In the genomic region with DNA sequence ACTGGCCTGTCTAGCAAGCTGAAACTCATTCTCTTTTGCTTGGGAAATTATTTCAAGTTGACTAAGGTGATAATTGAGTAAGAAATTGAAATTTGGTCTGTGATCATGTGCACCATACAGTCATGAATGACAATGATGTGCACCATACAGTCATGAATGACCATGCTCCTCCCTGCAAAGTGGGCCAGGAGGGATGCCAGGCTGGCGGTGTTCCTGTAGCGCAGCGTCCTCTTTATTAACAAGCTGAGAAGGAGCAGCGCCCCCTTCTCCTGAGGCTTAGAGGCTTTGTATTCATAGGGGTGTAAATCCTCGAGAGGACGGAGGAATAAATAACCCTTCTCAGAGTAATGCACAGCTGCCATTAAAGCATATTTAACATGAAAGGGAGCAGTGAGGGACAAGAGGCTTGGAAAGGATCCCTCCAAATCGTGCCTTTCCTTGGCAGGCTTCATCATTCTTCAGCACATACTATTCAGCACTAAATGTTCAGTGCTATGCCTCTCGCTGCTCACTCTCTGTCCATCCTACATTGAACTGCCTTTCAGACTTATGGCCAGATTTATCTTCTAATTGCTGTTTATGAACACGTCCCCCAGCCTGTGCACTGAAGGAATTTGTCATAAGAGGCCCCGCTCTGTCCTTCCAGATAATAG, we compare ENCODE assay signal across 16 mouse cellular contexts.
DNase-seq lines count a peak whose midpoint lies in the region; ATAC-seq lines count a peak whose summit lies in the region.
"Had no signal": no experiment of that assay in that cellular context is flagged by ENCODE, and none has a peak within 500 bp of the region (broad histone marks: within the 10 kb centered on the region; RNA-seq: fewer than 3 reads in every experiment).

No protein-coding gene starts in this region.

- ATAC-seq in hindbrain, embryonic 15.5 days (ENCODE audit: low FRiP score, low read depth), result 0 out of 2 replicates have a peak, but pooled peaks have one; percentile 36
- no peak for ATAC-seq in hindbrain, embryonic 11.5 days (ENCODE audit: low FRiP score)
- ATAC-seq in forebrain, embryonic 16.5 days, result peak; percentile 91
- peak; percentile 45; the same call in 1 of the 2 replicates for ATAC-seq in neural tube, embryonic 14.5 days (ENCODE audit: low read depth)
- ATAC-seq in kidney, embryonic 14.5 days (ENCODE audit: low FRiP score, low TSS enrichment), result no peak
- ATAC-seq: liver, postnatal 0 days had no signal

- H3K4me2 ChIP-seq in hindbrain, embryonic 15.5 days, result no peak overlapping the region
- H3K4me2 ChIP-seq in hindbrain, embryonic 11.5 days (replicated peaks; ENCODE audit: low read depth, low read length), result no peak overlapping the region
- H3K4me2 ChIP-seq in forebrain, embryonic 16.5 days (ENCODE audit: low read length), result peak overlapping the region; percentile 5; the same call in 1 of the 2 replicates
- no peak overlapping the region for H3K4me2 ChIP-seq in neural tube, embryonic 14.5 days (ENCODE audit: low read depth, low read length)
- H3K4me2 ChIP-seq in kidney, embryonic 14.5 days (replicated peaks; ENCODE audit: low read depth, low read length), result no peak overlapping the region
- H3K4me2 ChIP-seq: limb, embryonic 15.5 days had no signal

- H3K9ac ChIP-seq in hindbrain, embryonic 15.5 days, result no peak overlapping the region
- H3K9ac ChIP-seq in hindbrain, embryonic 11.5 days (ENCODE audit: low read depth, low read length), result no peak overlapping the region
- H3K9ac ChIP-seq in forebrain, embryonic 16.5 days (replicated peaks; ENCODE audit: low read depth, low read length), result no peak overlapping the region
- no peak overlapping the region for H3K9ac ChIP-seq in neural tube, embryonic 14.5 days (replicated peaks; ENCODE audit: low read depth, low read length)
- no peak overlapping the region for H3K9ac ChIP-seq in kidney, embryonic 14.5 days (ENCODE audit: low read depth, low read length)
- H3K9ac ChIP-seq: limb, embryonic 15.5 days; liver, postnatal 0 days had no signal

- H3K9me3 ChIP-seq in hindbrain, embryonic 15.5 days, result no peaks in the 10 kb centered on the region
- H3K9me3 ChIP-seq in hindbrain, embryonic 11.5 days (ENCODE audit: control insufficient read depth, low read length), result no peaks in the 10 kb centered on the region
- no peaks in the 10 kb centered on the region for H3K9me3 ChIP-seq in forebrain, embryonic 16.5 days (ENCODE audit: control insufficient read depth, low read length)
- no peaks in the 10 kb centered on the region for H3K9me3 ChIP-seq in neural tube, embryonic 14.5 days (ENCODE audit: control insufficient read depth, low read length)
- no peaks in the 10 kb centered on the region for H3K9me3 ChIP-seq in kidney, embryonic 14.5 days (ENCODE audit: control insufficient read depth, low read length)
- H3K9me3 ChIP-seq: limb, embryonic 15.5 days had no signal

- no peaks in the 10 kb centered on the region for H3K36me3 ChIP-seq in hindbrain, embryonic 15.5 days
- H3K36me3 ChIP-seq in hindbrain, embryonic 11.5 days (ENCODE audit: control insufficient read depth, insufficient read depth, low read length), result no peaks in the 10 kb centered on the region
- no peaks in the 10 kb centered on the region for H3K36me3 ChIP-seq in forebrain, embryonic 16.5 days (ENCODE audit: control insufficient read depth, insufficient read depth)
- H3K36me3 ChIP-seq in neural tube, embryonic 14.5 days (ENCODE audit: control insufficient read depth, insufficient read depth, low read length), result no peaks in the 10 kb centered on the region
- H3K36me3 ChIP-seq in kidney, embryonic 14.5 days (ENCODE audit: control insufficient read depth, insufficient read depth, low read length), result no peaks in the 10 kb centered on the region
- H3K36me3 ChIP-seq: limb, embryonic 15.5 days had no signal

- peaks cover 10% of the 10 kb centered on the region; the same call in 1 of the 2 replicates for H3K4me1 ChIP-seq in hindbrain, embryonic 15.5 days (replicated peaks)
- H3K4me1 ChIP-seq in hindbrain, embryonic 11.5 days (replicated peaks; ENCODE audit: control insufficient read depth, insufficient read depth, low read length), result no peaks in the 10 kb centered on the region
- H3K4me1 ChIP-seq in forebrain, embryonic 16.5 days (replicated peaks; ENCODE audit: control insufficient read depth, insufficient read depth, low read length), result peaks cover 15% of the 10 kb centered on the region
- H3K4me1 ChIP-seq in neural tube, embryonic 14.5 days (ENCODE audit: control insufficient read depth, insufficient read depth, low read length), result 0 out of 2 replicates have a peak, but pooled peaks cover 3% of the 10 kb centered on the region
- no peaks in the 10 kb centered on the region for H3K4me1 ChIP-seq in kidney, embryonic 14.5 days (ENCODE audit: control insufficient read depth, insufficient read depth, low read length)
- H3K4me1 ChIP-seq: limb, embryonic 15.5 days had no signal

- no peak overlapping the region for H3K27ac ChIP-seq in hindbrain, embryonic 15.5 days (replicated peaks)
- no peak overlapping the region for H3K27ac ChIP-seq in hindbrain, embryonic 11.5 days (ENCODE audit: low read depth, low read length)
- H3K27ac ChIP-seq in forebrain, embryonic 16.5 days (ENCODE audit: low read length), result no peak overlapping the region
- no peak overlapping the region for H3K27ac ChIP-seq in neural tube, embryonic 14.5 days (ENCODE audit: low read depth, low read length)
- H3K27ac ChIP-seq in kidney, embryonic 14.5 days (ENCODE audit: low read depth, low read length), result no peak overlapping the region
- H3K27ac ChIP-seq: limb, embryonic 15.5 days had no signal

- no peak for DNase-seq in hindbrain, embryonic 11.5 days (ENCODE audit: low spot score)
- peak; percentile 11 for DNase-seq in retina, postnatal 1 day
- no peak for DNase-seq in retina, embryonic 14.5 days (ENCODE audit: low spot score)
- no peak for DNase-seq in gastrocnemius, postnatal 25 days
- DNase-seq: cerebellum, adult 11-12 months; kidney, adult 11 months; kidney, postnatal 10 days; liver, postnatal 0 days; lung, postnatal 14 days; thymus, postnatal 4 days had no signal

- no peaks in the 10 kb centered on the region for H3K27me3 ChIP-seq in hindbrain, embryonic 15.5 days
- no peaks in the 10 kb centered on the region for H3K27me3 ChIP-seq in hindbrain, embryonic 11.5 days (ENCODE audit: control insufficient read depth, insufficient read depth, low read length)
- no peaks in the 10 kb centered on the region for H3K27me3 ChIP-seq in forebrain, embryonic 16.5 days (replicated peaks; ENCODE audit: control insufficient read depth, insufficient read depth, low read length)
- H3K27me3 ChIP-seq in neural tube, embryonic 14.5 days (ENCODE audit: control insufficient read depth, insufficient read depth, low read length), result no peaks in the 10 kb centered on the region
- H3K27me3 ChIP-seq in kidney, embryonic 14.5 days (ENCODE audit: control insufficient read depth, insufficient read depth, low read length), result no peaks in the 10 kb centered on the region
- H3K27me3 ChIP-seq: limb, embryonic 15.5 days had no signal

- 59% methylated on average over 10 of the region's 10 CpGs for WGBS in hindbrain, embryonic 15.5 days
- WGBS in hindbrain, embryonic 11.5 days, result 84% methylated on average over 10 of the region's 10 CpGs
- 20% methylated on average over 10 of the region's 10 CpGs for WGBS in forebrain, embryonic 16.5 days
- 40% methylated on average over 10 of the region's 10 CpGs for WGBS in neural tube, embryonic 14.5 days
- WGBS in kidney, embryonic 14.5 days, result 84% methylated on average over 10 of the region's 10 CpGs

- no peak overlapping the region for H3K4me3 ChIP-seq in hindbrain, embryonic 15.5 days
- H3K4me3 ChIP-seq in hindbrain, embryonic 11.5 days (ENCODE audit: low read depth, low read length), result no peak overlapping the region
- H3K4me3 ChIP-seq in forebrain, embryonic 16.5 days (replicated peaks; ENCODE audit: low read length), result no peak overlapping the region
- no peak overlapping the region for H3K4me3 ChIP-seq in neural tube, embryonic 14.5 days (ENCODE audit: low read depth, low read length)
- no peak overlapping the region for H3K4me3 ChIP-seq in kidney, embryonic 14.5 days (ENCODE audit: low read length)
- H3K4me3 ChIP-seq: erythroblast, embryonic 14.5 days; limb, embryonic 15.5 days had no signal

Comparison
In these comparisons a context has a peak if more than half of its experiments do, and no peak if none do; other contexts are left out.
1. ATAC-seq: peak in hindbrain, embryonic 15.5 days (single experiment), forebrain, embryonic 16.5 days (single experiment) and neural tube, embryonic 14.5 days (single experiment); none in hindbrain, embryonic 11.5 days (single experiment) and kidney, embryonic 14.5 days (single experiment).